Mouse (Mus musculus): ENCODE results near the gene Dnaic2.

Gene Dnaic2

DNA sequence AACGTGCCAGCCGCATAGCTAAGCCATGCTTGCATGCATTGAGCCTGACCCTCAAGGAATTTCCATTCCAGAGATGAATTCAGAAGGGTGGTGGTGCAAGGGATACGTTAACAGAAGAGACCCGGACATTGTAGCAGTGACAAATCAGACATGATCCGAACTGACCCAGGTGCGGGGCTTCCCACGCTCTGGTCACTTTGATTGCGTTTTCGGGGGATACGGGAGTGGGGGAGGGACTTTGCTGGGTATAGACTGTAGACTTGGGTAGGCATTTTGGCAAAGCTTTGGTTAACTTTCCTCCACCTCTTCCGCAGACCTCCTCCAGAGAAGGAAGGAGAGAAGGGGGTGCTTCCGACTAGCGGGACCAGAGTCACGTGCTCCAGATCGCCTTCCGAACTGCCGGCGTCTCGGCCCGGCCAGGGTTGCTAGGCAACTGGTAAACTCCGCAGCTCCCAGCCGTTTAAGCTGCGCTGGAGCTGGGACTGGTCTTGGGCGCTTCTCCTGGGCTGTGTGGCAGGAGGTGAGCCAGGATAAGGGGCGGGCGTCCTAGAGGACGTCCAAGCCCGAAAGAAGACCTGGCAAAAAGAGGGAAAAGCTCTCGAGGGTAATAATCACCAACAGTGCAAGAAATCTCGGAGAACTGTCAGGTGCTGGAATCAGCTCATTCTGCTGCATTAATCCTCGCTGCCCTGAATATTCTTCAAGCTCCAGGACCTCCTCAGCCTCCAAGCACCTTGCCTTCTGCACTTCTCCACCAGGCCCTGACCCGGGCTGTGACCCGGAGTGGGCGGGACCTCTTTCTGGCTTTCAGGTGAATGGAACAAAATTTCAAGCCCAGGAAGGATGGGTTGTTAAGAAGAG, at the start of gene Dnaic2:
Dnaic2 (plus strand) TSS at position 444 of the 861 bp plus-strand sequence.
- DNase-seq = peak; percentile 82 to 84

DNA sequence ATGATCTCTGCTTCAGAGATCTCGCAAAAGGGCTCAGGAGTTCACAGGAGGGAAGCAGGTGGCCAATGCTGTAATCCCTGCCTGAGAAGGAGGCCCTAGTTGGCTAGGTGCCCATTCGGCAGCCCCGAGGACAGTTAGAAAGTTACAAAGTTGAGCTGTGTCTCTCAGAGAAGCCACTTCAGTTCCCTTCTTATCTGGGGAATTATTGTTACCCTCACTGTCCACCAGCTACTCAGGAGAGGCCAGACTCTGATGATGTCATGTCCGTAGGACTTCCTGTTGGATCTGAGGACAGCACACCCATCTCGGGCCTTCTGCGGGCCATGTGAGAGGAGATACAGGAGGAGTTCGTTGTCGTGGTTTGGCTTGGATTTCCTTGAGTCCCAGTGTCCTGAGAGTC, 47.6 kb upstream of the Dnaic2 start:
- DNase-seq = peak; percentile 68 to 69

DNA sequence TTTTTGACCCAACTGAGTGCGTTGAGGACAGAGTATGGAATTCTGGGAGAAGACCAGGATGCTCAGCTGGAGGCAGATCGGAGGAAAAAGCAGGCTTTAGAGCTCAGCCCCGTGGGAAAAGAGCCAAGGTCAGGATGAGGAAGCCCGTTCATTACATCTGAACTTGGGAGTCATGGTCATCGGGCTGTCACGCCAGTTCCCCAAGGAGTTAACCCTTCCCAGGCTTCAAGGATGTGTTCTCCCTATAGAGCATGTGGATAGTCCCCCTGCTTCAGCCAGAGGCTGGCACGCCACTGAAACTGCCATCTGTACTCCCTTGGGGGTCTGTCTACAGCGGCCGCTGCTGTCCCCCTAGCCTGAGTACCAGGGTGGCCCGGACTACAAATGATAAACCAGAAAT, 46.9 kb upstream of the Dnaic2 start:
- DNase-seq = peak; percentile 52 to 53

DNA sequence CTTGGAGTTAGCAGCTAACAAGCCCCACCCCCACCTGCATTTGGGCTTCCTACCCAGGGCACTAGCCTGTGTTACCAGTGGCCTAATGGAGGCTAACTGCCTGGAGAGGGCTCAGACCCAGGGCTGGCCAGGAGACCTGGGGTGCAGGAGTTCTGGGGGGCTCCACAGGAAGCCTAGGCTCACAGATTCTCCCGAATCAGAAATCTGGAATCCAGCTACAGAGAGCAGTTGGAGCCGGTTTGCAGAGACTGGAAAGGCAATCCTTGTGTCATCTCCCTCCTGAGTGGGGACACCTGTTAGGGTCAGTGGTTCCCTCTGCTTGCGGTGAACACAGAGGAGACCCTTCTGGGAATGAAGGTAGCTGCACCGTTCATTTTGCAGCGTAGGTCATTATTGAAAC, 46.2 kb upstream of the Dnaic2 start:
- DNase-seq = peak in 1 of 2 experiments; percentile 46

DNA sequence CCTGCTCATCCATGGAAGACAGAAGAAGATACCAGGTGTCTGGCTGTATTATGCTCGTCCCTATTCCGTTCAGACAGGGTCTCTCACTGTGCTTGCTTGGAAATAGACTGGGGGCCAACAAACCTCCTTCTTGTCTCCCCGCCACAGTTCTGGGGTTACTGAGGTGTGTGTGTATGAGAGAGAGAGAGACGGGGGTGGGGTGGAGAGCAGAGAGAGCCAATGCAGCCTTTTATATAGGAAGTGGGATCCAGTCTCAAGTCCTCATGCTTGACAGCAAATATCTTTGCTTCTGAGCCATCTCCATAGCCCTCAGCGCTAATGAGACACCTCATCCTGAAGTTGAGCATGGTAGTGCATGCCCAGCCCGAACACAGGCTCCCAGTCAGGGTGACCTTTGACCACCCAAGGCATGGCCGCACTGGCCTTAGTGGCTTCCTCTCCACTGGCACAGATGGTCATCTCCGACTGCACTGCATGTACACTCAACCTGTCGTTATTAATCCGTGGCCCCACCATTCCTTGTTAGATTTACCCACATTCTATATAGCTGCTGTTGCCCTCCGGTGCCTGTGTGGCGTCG, 44.8 kb upstream of the Dnaic2 start:
- no peak for DNase-seq

DNA sequence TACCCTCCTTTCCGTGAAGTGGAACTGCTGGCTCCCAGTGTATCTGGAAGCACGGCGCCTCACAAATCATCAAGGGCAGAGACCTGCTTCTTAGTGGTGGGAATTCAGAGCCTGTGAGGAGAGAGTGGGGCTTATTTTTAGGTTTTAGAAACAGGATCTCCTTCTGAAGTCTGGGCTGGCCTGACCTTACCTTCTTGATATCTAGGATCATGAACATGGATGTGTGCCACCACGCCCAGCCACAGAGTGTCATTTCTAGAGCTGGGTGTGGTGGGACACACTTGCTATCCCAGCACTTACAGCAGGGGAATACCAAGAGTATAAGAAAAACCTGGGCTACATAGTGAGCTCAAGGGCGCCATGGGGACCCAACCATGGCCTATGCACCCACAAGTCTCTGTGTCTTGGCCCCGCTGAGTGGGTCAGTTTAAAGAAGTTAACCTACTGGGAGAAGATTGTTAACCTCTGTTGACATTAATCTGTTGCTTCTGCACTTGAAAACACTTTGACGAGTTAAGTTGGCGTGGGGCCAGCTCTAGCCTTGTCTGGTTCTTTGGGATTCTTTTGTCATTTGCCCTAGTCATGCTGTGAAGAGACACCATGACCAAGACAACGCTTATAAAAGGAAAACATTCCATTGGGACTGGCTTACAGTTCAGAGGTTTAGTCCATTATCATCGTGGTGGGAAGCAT, 44.0 kb upstream of the Dnaic2 start:
- peak in 1 of 2 experiments; percentile 61 for DNase-seq

DNA sequence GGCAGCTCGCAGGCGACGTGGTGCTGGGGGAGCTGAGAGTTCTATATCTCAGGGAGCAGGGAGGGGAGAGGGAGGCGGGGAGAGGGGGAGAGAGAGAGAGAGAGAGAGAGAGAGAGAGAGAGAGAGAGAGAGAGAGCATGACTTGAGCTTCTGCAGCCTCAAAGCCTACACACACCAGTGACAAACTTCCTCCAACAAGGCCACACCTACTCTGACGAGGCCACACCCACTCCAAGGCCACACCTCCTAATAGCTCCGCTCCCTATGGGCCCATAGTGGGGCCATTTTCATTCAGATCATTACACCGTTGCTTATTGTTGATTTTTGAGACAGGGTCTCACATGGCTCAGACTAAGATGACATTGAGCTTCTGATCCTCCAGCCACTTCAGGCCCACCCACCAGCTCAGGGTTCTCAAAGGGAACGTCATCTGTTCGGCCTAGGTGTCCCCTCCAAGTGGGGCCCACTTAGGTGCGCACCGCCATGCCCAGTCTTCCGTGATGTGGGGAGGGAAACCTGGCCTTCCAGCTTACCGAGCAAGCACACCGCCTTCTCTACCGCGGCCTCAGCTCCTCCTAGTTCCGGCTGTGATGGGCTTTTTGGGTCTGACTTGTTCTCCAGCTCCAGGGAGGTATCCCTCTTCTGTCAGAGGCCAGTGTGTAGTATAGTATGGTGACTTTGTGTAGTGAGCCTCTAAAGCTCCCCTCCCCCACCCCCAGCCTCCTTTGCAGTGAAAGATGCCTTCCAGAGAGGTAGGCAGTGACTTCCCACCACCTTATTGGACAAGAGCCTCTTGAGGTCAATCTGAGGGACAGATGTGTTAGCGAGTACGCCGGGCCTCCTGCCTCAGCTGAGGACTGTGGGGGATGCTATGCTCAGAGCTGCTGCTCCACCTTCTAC, 43.2 kb upstream of the Dnaic2 start:
- peak; percentile 49 to 61 for DNase-seq

DNA sequence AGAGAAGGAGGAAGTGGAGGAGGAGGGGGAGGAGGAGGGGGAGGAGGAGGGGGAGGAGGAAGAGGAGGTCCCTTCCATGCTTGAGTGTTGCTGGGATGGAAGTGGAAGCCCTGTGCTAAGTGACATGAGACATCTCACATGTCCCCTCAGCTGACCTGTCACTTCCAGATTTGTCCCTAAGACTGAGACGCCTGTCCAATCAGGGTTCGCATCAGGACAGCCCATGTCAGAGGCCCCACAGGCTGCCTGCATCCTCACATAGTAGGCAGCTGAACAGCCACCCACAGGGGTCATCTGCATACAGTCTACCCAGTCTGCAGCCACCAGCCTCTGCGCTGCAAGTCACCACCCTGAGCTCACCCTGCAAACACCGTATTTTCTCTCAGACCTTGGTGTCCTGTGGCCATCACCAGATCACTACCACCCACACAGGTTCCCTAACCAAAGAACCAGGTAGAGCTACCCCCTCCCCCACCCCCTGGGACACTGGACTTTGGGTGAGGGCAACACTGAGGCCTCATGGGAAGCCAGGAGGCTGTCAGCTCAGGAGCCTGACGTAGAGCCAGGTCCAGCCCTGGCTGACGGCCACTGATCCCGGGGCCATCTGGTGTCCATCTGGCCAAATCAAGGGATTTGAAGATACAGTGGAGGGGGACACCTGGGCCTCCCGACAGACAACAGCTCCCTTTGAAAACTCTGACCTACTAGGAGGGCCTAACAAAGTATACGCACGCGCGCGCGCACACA, 42.4 kb upstream of the Dnaic2 start:
- DNase-seq = peak; percentile 99

DNA sequence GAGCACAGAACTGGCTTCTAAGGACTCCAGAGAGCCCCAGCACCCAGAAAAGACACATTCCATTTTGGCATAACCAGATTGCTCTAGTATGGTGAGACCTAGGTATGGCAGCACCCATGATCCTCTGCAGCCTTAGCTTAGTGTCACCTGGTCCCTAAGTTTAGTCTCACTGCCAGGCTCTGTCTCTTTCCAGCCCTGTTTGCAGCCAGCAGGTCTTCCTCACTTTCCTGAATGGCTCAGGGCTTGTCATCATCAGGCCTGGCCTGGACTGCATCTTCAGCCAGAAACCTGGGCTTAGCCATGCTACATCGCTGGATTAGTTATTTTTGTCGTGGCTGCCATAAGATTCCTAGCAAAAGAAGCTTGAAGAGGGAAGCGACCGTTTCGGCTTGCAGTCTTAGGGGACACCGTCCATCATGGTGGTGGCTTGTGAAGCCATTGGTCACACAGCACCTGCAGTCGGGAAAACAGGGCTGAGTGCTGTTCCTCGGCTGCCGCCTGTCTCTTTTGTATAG, 41.6 kb upstream of the Dnaic2 start:
- DNase-seq = peak; percentile 50 to 68

DNA sequence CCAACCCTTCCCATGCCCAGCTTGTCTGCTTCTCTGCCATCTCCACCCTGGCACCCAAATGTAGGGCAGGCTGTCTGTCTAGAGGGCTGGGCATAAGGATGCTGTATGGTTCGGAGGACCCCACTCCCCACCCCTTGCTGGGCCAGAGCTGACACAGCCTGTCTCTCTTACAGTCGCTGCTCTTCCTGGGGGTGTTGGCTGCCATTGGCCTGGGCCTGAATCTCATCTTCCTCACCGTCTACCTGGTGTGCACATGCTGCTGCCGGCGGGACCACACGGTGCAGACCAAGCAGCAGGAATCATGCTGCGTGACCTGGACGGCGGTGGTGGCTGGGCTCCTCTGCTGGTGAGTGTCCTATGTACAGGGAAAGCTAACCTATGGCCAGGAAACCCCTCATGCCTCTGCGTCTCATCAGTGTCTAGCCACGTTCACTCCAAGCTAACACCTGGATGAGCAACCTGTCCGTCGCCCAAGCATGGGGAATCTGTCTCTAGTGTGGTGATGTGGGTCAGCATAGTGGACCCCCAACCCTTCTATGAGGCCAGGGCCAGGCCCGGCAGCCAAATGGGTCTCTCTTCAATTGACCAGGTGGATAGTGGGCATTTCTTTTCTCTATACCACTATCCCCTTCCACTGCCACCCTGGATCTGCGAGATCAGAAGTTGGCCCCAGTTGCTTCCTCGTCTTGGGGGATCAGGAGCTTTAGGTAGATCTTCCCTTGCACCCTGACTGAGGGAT, 40.8 kb upstream of the Dnaic2 start:
- DNase-seq = peak; percentile 81 to 86

DNA sequence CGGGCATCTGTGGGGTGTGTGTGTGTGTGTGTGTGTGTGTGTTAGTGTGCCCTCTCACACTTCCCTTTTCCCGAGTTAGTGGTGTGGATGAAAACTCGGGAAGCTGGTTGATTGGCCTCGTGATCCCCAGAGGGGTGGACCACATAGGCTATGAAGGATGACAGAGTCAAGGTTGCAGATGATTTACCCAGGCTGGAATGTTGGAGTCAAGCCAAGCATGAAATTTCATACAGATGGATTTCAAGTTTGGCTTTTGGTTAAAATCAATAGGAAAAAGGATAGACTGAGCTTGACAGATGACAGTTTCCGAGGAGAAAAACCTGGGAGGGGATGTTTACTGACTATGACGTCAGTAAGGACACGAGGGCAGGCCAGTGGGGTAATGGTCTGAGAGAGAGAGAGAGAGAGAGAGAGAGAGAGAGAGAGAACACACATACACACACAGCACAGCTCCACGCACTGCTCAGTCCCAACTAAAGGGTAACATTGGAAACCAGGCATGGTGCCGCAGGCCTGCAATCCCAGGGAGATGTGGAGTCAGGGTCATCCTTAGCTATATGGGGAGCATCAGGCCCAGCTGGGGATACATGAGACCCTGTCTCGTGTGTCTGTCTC, 39.5 kb upstream of the Dnaic2 start:
- DNase-seq = peak in 1 of 2 experiments; percentile 52

DNA sequence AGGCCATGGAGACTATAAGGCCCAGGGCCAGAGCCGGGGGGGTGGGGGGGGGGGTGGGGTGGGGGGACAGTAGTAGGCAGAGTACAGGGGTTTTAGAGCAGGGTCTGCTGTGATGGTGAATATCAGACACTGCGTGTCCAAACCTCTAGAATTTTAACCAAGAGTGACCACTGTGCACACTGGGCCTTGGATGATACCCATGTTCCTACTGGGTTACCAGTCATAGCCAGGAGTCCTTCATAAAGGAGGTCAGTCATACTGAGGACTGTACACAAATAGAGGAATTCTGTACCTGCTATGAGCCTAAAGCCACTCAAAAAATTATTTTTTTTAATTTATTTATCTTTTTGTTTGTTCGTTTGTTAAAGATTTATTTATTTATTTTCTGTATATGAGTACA, 38.5 kb upstream of the Dnaic2 start:
- peak in 1 of 2 experiments; percentile 56 for DNase-seq

DNA sequence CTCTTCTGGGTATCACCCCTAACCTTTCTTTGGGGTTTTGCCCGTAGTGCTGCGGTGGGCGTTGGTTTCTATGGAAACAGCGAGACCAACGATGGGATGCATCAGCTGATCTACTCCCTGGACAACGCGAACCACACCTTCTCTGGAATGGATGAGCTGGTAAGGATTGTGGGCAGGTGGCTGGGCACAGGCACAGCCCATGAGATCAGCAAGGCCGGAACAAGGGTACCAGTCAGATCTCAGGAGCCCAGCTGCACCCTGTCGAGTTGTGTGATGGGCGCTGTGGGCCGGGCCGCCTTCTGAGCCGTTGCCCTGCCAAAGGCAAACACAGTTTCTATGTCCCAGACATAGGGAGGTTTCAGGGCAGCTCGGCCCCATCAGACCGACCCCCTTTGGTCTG, 37.0 kb upstream of the Dnaic2 start:
- no peak for DNase-seq

DNA sequence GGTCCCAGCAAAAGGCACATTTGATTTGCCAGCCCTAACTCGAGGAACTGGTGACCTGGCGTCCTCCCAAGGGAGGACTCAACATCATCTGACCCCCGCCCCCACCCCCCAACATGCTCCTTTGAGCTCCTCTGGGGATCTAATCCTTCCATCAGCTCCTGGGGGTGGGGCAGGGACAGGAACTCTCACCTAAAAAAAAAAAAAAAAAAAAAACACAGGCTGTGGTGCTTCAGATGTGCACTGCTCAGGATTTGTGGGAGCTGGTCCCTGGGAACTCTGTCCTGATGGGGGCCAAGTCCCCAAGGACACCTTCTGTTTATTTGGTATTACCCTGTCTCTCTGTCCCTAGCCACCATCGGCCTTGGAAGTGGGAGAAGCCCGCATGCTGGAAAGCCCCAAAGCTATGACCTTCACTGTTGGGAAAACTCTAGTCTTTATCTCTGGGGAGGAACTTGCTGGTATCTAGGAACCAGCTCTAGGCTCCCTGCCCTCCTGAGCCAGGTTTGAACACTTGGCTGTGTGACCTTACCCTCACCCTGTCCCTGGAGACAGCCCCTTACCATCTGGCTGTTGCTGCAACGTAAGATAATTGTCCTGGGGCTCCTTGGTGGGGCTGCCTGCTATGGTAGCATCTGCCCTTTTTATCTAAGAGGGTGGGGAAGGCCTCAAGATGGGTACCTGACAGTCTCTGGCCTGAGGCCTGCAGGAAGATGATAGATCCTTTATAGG, 35.6 kb upstream of the Dnaic2 start:
- no peak for DNase-seq

DNA sequence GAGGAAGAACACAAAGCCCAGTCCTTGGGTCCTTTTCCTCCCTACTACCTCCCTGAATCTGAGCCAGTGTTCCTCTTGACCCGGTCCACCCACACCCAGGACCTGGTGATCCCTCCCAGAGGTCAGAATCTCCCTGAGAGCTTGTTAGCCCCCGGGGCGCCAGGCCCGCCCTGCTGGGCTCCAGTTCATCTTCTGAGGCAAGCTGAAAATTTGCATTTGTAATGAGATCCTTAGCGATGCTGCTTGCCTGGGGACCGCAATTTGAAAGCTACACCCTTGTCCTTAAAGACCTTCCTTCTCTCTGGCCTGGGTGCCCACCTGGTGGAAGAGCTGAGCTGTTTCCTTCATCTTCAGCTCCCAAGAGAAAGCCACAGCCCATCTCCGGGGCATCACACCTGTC, 34.6 kb upstream of the Dnaic2 start:
- DNase-seq = no peak

DNA sequence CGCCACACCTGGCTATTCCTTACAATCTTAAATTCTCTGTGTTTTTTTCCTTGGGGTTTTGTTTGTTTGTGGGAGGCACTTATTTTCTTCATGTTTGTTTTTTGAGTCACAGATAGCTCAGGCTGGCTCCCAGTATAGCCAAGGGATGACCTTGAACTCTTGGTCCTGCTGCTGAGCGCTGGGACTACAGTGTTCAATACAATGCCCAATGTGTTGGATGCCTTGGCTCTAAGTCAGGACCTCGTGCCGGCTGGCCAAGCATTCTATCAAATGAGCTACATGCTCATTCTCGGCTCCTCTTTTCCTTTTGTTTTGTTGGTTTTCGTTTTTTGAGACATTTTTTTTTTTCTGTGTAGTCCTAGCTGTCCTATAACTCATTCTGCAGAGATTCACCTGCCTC, 33.8 kb upstream of the Dnaic2 start:
- no peak for DNase-seq

DNA sequence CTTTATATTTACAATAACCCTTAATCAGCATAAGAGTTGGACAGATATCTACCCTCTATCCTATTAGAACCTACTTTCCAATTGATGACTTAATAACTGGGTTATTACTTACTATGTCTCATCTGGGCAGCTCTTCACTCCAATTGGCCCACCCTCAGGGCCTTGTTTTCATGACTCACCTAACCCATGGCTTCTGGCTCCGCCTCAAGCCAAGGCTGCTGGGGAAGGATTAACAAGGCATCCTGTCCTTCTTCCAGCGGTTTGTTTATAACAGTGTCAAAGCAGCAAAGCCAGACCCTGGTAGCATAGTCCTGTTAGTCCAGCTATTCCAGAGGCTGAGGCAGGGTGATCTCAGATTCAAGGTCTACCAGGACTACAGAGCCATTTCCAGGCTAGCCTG, 32.8 kb upstream of the Dnaic2 start:
- DNase-seq = no peak

DNA sequence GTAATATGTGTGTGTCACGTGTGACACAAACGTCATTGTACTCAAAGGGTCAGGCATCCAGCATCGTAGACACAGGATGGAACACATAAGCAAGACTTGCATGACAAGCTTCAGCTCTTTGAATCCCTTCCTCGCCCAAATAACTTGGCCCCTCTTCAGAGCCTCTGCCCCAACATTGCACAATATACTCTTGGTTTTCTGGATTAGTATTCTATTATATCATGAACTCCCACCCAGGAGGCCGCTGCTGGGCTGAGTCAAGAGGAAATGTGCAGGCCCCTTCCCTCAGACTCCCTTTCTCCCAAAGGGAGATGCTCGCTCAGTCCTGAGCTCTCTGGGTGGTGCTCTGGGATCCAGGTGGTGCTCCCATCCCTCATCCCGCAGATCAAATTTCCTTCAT, 28.7 kb upstream of the Dnaic2 start:
- DNase-seq = no peak

DNA sequence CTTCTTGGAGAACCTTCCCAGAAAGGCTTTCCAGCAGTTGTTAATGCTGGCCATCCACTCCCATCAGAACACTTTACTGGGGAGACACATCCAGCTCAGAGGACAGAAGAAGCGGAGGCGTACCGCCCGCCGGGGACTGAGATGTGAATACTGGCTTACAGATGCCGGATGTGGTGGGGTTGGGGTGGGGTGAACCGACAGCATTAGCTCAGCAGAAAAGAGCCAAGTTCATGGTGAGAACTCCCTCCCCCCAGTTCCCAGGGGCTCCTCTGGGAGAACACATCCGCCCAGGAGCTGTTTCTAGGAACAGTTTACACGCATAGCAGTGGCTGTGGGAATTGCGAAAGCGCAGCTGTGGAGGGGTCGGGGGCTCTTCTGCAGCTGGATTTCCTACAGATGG, 27.7 kb upstream of the Dnaic2 start:
- no peak for DNase-seq
